Mouse (Mus musculus): Measurements from ENCODE around the gene Mup14. TPM values are rescaled to one million over a fixed set of nuclear protein-coding genes. Genes with fewer than 3 reads are reported as not detected.

Mup14 gene
- polyA plus RNA-seq (2017; shearing (Covaris generic)): not detected

DNA sequence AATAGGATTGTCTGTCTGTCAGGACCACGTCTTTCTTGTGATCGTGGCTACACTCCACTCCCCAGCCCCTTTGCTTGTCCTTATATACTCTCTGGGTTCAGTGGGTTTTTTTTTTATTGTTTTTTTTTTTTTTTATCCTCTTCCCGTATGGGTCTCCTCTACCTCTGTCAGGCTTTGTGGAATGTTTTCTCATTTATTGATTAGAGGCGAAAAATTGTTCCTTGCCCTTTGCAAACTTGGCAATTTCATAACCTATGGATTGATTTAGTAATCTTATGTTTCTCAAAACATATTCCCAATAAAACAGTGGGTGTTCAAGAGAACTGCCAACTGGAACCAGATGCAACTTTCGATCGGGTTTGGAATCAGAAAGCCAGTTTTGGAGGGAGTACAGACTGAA lies at the start of gene Mup14:
TSS of gene Mup14 (minus strand) at position 101 of the 400 bp plus-strand sequence.

Other genes starting within 250 kb of the Mup14 start
- gene Mup13, start 75.7 kb downstream of the Mup14 start, polyA plus RNA-seq (2017; shearing (Covaris generic)): not detected
- not detected for gene Mup15, start 135.7 kb upstream of the Mup14 start, polyA plus RNA-seq (2017; shearing (Covaris generic))
- not detected for gene Mup16, start 215.5 kb upstream of the Mup14 start, polyA plus RNA-seq (2017; shearing (Covaris generic))